Mouse (Mus musculus) embryonic facial prominence, embryonic 13.5 days (tissue): ENCODE results near the gene Fam214b. TPM values are rescaled to one million over a fixed set of nuclear protein-coding genes. Genes with fewer than 3 reads are reported as not detected.
"Not testable (repeated sequence)": the region's sequence is repeated elsewhere in the genome, so short reads cannot be mapped to it uniquely, and the experiment has no call there.

Experiments used
- ATAC-seq: fragments of 200-750 bp; cut with Nextera tagmentation; 2 replicates; pipeline ENCODE4 v1.8.0; 2017; ENCODE audit warnings: low read depth; ENCODE audit not compliant: insufficient number of reproducible peaks, insufficient read depth, low FRiP score, low TSS enrichment
- H3K27ac ChIP-seq: fragments of 300-500 bp; sonication (generic); 2 replicates; pipeline ENCODE4 v1.5.1; 2015; ENCODE audit warnings: moderate library complexity, mild to moderate bottlenecking, inconsistent platforms
- H3K27me3 ChIP-seq: fragments of 300-500 bp; sonication (generic); 2 replicates; pipeline ENCODE4 v1.6.1; 2015; ENCODE audit warnings: mild to moderate bottlenecking, inconsistent platforms
- H3K36me3 ChIP-seq: fragments of 300-500 bp; sonication (generic); 2 replicates; pipeline ENCODE4 v1.6.1; 2015; ENCODE audit warnings: mild to moderate bottlenecking, inconsistent platforms
- H3K4me1 ChIP-seq: fragments of 300-500 bp; sonication (generic); 2 replicates; pipeline ENCODE4 v1.6.1; 2015; ENCODE audit warnings: inconsistent platforms
- H3K4me2 ChIP-seq: fragments of 300-500 bp; sonication (generic); 2 replicates; pipeline ENCODE4 v1.6.1; 2015; ENCODE audit warnings: moderate library complexity, mild to moderate bottlenecking, inconsistent platforms
- H3K4me3 ChIP-seq: fragments of 300-500 bp; sonication (generic); 2 replicates; pipeline ENCODE4 v1.5.1; 2015; ENCODE audit warnings: mild to moderate bottlenecking, inconsistent platforms
- H3K9ac ChIP-seq: fragments of 300-500 bp; sonication (generic); 2 replicates; pipeline ENCODE4 v1.6.1; 2015; ENCODE audit warnings: mild to moderate bottlenecking, inconsistent platforms
- H3K9me3 ChIP-seq: fragments of 300-500 bp; sonication (generic); 2 replicates; pipeline ENCODE4 v1.6.1; 2016; ENCODE audit warnings: inconsistent platforms
- WGBS: fragments of 180-500 bp; shearing (Covaris S2); methylation state at CpG from one replicate; pipeline ENCODE4 v1.1.7; 2015; ENCODE audit warnings: mixed read lengths; 5-methylcytosine and 5-hydroxymethylcytosine counted together
- polyA plus RNA-seq: library from polyadenylated mRNA; unstranded; fragments of >200 nt; fragmentation: Nextera tagmentation; extraction: Ambion mirVana; gene quantifications from 2 replicates; pipeline ENCODE4 v1.2.1, GENCODE M21; 2015

Gene Fam214b
- polyA plus RNA-seq, 1 experiment from 2014 or later, result 14.9 TPM

- H3K4me1 ChIP-seq, result peaks cover 14% of the 10 kb centered on the region
- no peaks in the 10 kb centered on the region for H3K9me3 ChIP-seq
- 91% methylated on average over 2 of the region's 2 CpGs for WGBS
- H3K27me3 ChIP-seq, result no peaks in the 10 kb centered on the region
- H3K36me3 ChIP-seq, result peaks cover 17% of the 10 kb centered on the region
- no peak overlapping the region for H3K4me3 ChIP-seq
- H3K4me2 ChIP-seq, result peak overlapping the region; percentile 49; the same call in 1 of the 2 replicates
- ATAC-seq, result no peak
- H3K27ac ChIP-seq, result peak overlapping the region; percentile 87; the same call in 1 of the 2 replicates
- no peak overlapping the region for H3K9ac ChIP-seq
Measured at GRCm38 (mm10) chr4:43001272-43001671, 44.7 kb downstream of the Fam214b start.

DNA sequence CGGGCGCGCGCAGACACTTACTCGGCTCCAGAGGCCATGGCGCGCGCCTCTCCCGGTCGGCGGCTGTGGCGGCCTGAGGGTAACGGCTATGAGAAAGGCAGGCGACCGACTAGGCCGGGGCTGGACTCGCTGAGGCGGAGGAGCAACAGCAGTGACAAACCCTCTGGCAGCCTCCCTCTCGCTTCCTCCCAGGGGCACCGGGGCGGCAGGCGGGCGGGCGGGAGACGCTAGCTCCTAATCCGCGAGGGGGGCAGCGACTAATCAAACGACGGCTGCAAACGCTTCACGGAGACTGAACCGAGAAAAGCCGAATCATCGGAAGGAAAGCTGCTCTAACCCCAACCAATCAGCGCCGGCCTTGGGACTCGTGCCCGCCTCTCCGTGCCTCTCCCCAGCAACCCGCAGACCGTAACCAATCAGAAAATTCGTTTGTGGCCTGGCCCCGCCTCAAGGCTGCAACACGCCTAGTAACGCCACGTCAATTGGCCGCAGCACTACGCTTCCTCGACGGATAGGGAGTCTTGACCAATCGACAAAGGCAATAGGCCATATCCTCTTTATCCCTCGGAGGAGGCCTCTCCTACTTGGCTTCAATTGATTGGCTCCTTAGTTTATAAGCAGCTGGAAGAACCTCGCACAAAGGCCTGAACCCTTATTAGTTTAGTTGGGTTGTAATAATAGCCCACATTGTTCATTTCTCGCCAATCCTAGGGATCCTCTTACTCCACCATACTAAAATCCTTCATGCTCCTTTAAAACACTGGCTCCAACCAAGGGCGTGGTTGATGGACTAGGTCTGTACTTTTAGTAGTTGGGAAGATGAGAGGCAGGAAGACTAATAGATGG is 45.7 kb downstream of the Fam214b start, which contains the start of gene Vcp:
Gene Vcp, minus strand, starts transcription at position 367 of the 846 bp plus-strand sequence.
- peaks cover 14% of the 10 kb centered on the region for H3K4me1 ChIP-seq
- under 1% methylated on average over 48 of the region's 56 CpGs for WGBS
- peak within 1 kb of the TSS; percentile 100 for H3K27ac ChIP-seq
- peak within 1 kb of the TSS; percentile 93 for H3K4me3 ChIP-seq
- peak; percentile 96 for ATAC-seq
- H3K36me3 ChIP-seq, result peaks cover 21% of the 10 kb centered on the region
- peak within 1 kb of the TSS; percentile 97 for H3K9ac ChIP-seq
- H3K9me3 ChIP-seq, H3K27me3 ChIP-seq: not testable (repeated sequence)
- H3K4me2 ChIP-seq, result peak within 1 kb of the TSS; percentile 89

- H3K9me3 ChIP-seq, result no peaks in the 10 kb centered on the region
- no peaks in the 10 kb centered on the region for H3K27me3 ChIP-seq
- H3K9ac ChIP-seq, result peak overlapping the region; percentile 97
- H3K36me3 ChIP-seq, result peaks cover 25% of the 10 kb centered on the region
- H3K27ac ChIP-seq, result peak overlapping the region; percentile 100
- H3K4me2 ChIP-seq, result peak overlapping the region; percentile 89
- peak overlapping the region; percentile 93 for H3K4me3 ChIP-seq
- peaks cover 14% of the 10 kb centered on the region for H3K4me1 ChIP-seq
- WGBS, result 0% methylated on average over 41 of the region's 51 CpGs
- ATAC-seq, result peak; percentile 77
Measured at GRCm38 (mm10) chr4:42999451-43000140, 46.4 kb downstream of the Fam214b start.

- peak overlapping the region; percentile 93 for H3K4me3 ChIP-seq
- peaks cover 38% of the 10 kb centered on the region for H3K36me3 ChIP-seq
- no peak for ATAC-seq
- H3K4me2 ChIP-seq, result peak overlapping the region; percentile 89
- peaks cover 14% of the 10 kb centered on the region for H3K4me1 ChIP-seq
- no peaks in the 10 kb centered on the region for H3K9me3 ChIP-seq
- H3K27me3 ChIP-seq, result no peaks in the 10 kb centered on the region
- H3K27ac ChIP-seq, result no peak overlapping the region
- H3K9ac ChIP-seq, result peak overlapping the region; percentile 97
- whole genome bisulfite sequencing, result 59% methylated on average over 2 of the region's 2 CpGs
Measured at GRCm38 (mm10) chr4:42998022-42998421, 48.0 kb downstream of the Fam214b start.

DNA sequence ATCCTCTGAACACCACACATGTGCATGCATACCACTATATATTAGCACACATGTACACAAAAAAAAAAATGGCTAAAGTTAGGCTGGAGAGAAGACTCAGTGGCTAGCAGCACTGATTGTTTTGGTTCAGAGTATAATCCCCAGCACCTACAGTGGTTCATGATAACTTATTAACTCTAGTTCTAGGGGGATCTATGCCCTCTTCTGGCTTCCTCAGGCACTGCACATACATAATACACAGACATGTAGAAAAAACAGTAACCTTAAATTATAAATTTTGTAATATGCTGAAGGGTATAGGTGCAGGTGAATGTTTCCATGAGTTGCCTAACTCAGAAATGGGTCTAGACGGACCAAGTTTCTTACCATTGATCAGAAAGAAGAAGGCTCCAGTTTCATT is 57.7 kb downstream of the Fam214b start:
- H3K4me3 ChIP-seq, result no peak overlapping the region
- H3K4me2 ChIP-seq, result no peak overlapping the region
- no peak for ATAC-seq
- no peaks in the 10 kb centered on the region for H3K27me3 ChIP-seq
- no peaks in the 10 kb centered on the region for H3K4me1 ChIP-seq
- H3K9me3 ChIP-seq, result no peaks in the 10 kb centered on the region
- WGBS, result 78% methylated on average over 1 of the region's 1 CpGs
- no peak overlapping the region for H3K27ac ChIP-seq
- peaks cover 95% of the 10 kb centered on the region for H3K36me3 ChIP-seq
- no peak overlapping the region for H3K9ac ChIP-seq

Other genes with a start within 250 kb of the Fam214b start
- not detected in 2 replicates for gene Fam205a1, start 192.3 kb downstream of the Fam214b start, polyA plus RNA-seq
- gene Gm12394, start 189.4 kb downstream of the Fam214b start, polyA plus RNA-seq, result 0.13 and 0.43 TPM in 2 replicates
- 0.90 TPM in 1 of 2 replicates, not detected in the other for gene Fam205c, start 172.0 kb downstream of the Fam214b start, polyA plus RNA-seq
- 1.4 and 2.3 TPM in 2 replicates for gene Phf24, start 129.6 kb downstream of the Fam214b start, polyA plus RNA-seq
- gene Dnajb5, start 96.4 kb downstream of the Fam214b start, polyA plus RNA-seq, result 7.2 and 8.0 TPM in 2 replicates
- gene 1700022I11Rik, start 76.6 kb downstream of the Fam214b start, polyA plus RNA-seq, result 0.25 and 1.2 TPM in 2 replicates
- 530 and 567 TPM in 2 replicates for gene Vcp, start 45.7 kb downstream of the Fam214b start, polyA plus RNA-seq
- 18.6 and 26.6 TPM in 2 replicates for gene Fancg, start 35.7 kb downstream of the Fam214b start, polyA plus RNA-seq
- 24.4 and 27.8 TPM in 2 replicates for gene Pigo, start 20.4 kb downstream of the Fam214b start, polyA plus RNA-seq
- 329 and 332 TPM in 2 replicates for gene Stoml2, start 14.5 kb downstream of the Fam214b start, polyA plus RNA-seq
- 3.9 and 5.1 TPM in 2 replicates for gene Unc13b, start 12.7 kb upstream of the Fam214b start, polyA plus RNA-seq
- 0.41 and 0.62 TPM in 2 replicates for gene Atp8b5, start 220.9 kb upstream of the Fam214b start, polyA plus RNA-seq